Mouse (Mus musculus) olfactory bulb, adult 2 months (tissue): ENCODE data around the gene Rbm19.

Experiments used
- CTCF ChIP-seq: fragments of 200-500 bp; IDR thresholded peaks from 2 replicates; pipeline ENCODE4 v1.5.1; 2012; ENCODE audit warnings: low read depth, mild to moderate bottlenecking, low read length, moderate library complexity; ENCODE audit not compliant: insufficient read depth
- POLR2A ChIP-seq: fragments of 200-500 bp; IDR thresholded peaks from 2 replicates; pipeline ENCODE4 v1.6.1; 2012; ENCODE audit warnings: mild to moderate bottlenecking, low read depth, low read length, moderate library complexity; ENCODE audit not compliant: insufficient read depth

DNA sequence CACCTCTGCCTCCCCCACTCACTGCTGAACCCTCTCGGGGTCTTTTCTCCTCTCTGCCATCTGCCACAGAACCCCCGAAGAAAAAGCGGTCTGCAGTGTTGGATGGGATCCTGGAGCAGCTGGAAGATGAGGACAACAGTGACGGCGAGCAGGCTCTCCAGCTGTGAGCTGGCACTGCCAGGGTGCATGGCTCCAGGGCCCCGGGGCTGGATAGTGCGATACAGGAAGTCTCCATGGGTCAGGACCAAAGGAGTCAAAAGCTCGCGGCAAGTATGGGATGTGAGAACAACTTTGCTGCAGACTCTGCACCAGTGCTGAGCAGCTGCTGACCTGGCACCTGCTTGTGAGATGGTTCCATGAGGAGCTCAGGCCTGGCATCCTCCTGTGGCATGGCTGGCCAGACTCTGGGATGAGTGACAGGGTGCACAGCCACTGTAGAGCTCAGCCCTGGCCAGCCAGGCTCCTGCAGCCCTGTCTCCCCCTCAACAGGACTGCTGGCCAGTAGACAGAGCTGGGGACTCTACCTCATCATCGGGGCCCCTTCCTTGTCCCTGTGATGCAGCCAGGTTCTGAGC lies 81.6 kb downstream of the Rbm19 start:
- TF ChIP-seq CTCF, result no peak
- no peak for TF ChIP-seq POLR2A
